Mouse (Mus musculus): ENCODE measurements around the gene Ulk3. TPM values are rescaled to one million over a fixed set of nuclear protein-coding genes. Genes with fewer than 3 reads are reported as not detected.

Gene Ulk3
- polyA plus RNA-seq (2014; fragmentation: Nextera tagmentation; extraction: Ambion mirVana): 26.1 and 28.4 TPM in 2 replicates

GRCm38 (mm10) chr9:57589224-57590126, at the start of gene Ulk3:
TSS of gene Ulk3 (plus strand) at chr9:57589452.
- Histone ChIP-seq H3K4me1 (ENCODE audit: control insufficient read depth, insufficient read depth, low read length) (no peaks in the 10 kb centered on the region; the same call in 1 of the 2 replicates), H3K27ac (ENCODE audit: low read depth, low read length) (peak within 1 kb of the TSS; percentile 81), H3K9ac (replicated peaks; ENCODE audit: low read depth, low read length) (peak within 1 kb of the TSS; percentile 75), H3K36me3 (ENCODE audit: control insufficient read depth, insufficient read depth, low read length) (peaks cover 30% of the 10 kb centered on the region), H3K4me3 (ENCODE audit: low read depth, low read length) (peak within 1 kb of the TSS; percentile 76), H3K9me3 (ENCODE audit: control insufficient read depth, low read length) (no peaks in the 10 kb centered on the region), H3K4me2 (ENCODE audit: low read depth, low read length) (peak within 1 kb of the TSS; percentile 92), H3K27me3 (ENCODE audit: control insufficient read depth, insufficient read depth, low read length) (no peaks in the 10 kb centered on the region)
- ATAC-seq (ENCODE audit: low read depth): peak; percentile 87
- WGBS: under 1% methylated on average over 58 of the region's 58 CpGs

GRCm38 (mm10) chr9:57539550-57539949, 49.7 kb upstream of the Ulk3 start:
- ATAC-seq (ENCODE audit: low read depth): no peak
- Histone ChIP-seq H3K4me1 (ENCODE audit: control insufficient read depth, insufficient read depth, low read length) (peaks cover 12% of the 10 kb centered on the region), H3K27me3 (ENCODE audit: control insufficient read depth, insufficient read depth, low read length) (no peaks in the 10 kb centered on the region), H3K4me2 (ENCODE audit: low read depth, low read length) (no peak overlapping the region), H3K27ac (ENCODE audit: low read depth, low read length) (no peak overlapping the region), H3K4me3 (ENCODE audit: low read depth, low read length) (no peak overlapping the region), H3K36me3 (ENCODE audit: control insufficient read depth, insufficient read depth, low read length) (peaks cover 36% of the 10 kb centered on the region), H3K9ac (replicated peaks; ENCODE audit: low read depth, low read length) (no peak overlapping the region), H3K9me3 (ENCODE audit: control insufficient read depth, low read length) (no peaks in the 10 kb centered on the region)
- 95% methylated on average over 2 of the region's 2 CpGs for WGBS

GRCm38 (mm10) chr9:57541312-57541711, 47.9 kb upstream of the Ulk3 start:
- H3K4me2 ChIP-seq (ENCODE audit: low read depth, low read length): no peak overlapping the region
- no peak for ATAC-seq (ENCODE audit: low read depth)
- H3K9ac ChIP-seq (replicated peaks; ENCODE audit: low read depth, low read length): no peak overlapping the region
- no peaks in the 10 kb centered on the region for H3K9me3 ChIP-seq (ENCODE audit: control insufficient read depth, low read length)
- no peak overlapping the region for H3K4me3 ChIP-seq (ENCODE audit: low read depth, low read length)
- WGBS: 24% methylated on average over 1 of the region's 1 CpGs
- no peaks in the 10 kb centered on the region for H3K27me3 ChIP-seq (ENCODE audit: control insufficient read depth, insufficient read depth, low read length)
- peaks cover 50% of the 10 kb centered on the region for H3K36me3 ChIP-seq (ENCODE audit: control insufficient read depth, insufficient read depth, low read length)
- H3K4me1 ChIP-seq (ENCODE audit: control insufficient read depth, insufficient read depth, low read length): peaks cover 12% of the 10 kb centered on the region
- H3K27ac ChIP-seq (ENCODE audit: low read depth, low read length): no peak overlapping the region

GRCm38 (mm10) chr9:57543951-57544350, 45.3 kb upstream of the Ulk3 start:
- Histone ChIP-seq H3K4me3 (ENCODE audit: low read depth, low read length) (no peak overlapping the region), H3K4me2 (ENCODE audit: low read depth, low read length) (no peak overlapping the region), H3K27ac (ENCODE audit: low read depth, low read length) (no peak overlapping the region), H3K9me3 (ENCODE audit: control insufficient read depth, low read length) (no peaks in the 10 kb centered on the region), H3K27me3 (ENCODE audit: control insufficient read depth, insufficient read depth, low read length) (no peaks in the 10 kb centered on the region), H3K9ac (replicated peaks; ENCODE audit: low read depth, low read length) (no peak overlapping the region), H3K36me3 (ENCODE audit: control insufficient read depth, insufficient read depth, low read length) (peaks cover 65% of the 10 kb centered on the region), H3K4me1 (ENCODE audit: control insufficient read depth, insufficient read depth, low read length) (peaks cover under 1% of the 10 kb centered on the region; the same call in 1 of the 2 replicates)
- ATAC-seq (ENCODE audit: low read depth): no peak
- 90% methylated on average over 3 of the region's 3 CpGs for WGBS

- no peak overlapping the region for H3K4me2 ChIP-seq (ENCODE audit: low read depth, low read length)
- H3K36me3 ChIP-seq (ENCODE audit: control insufficient read depth, insufficient read depth, low read length): peaks cover 62% of the 10 kb centered on the region
- ATAC-seq (ENCODE audit: low read depth): no peak
- H3K27me3 ChIP-seq (ENCODE audit: control insufficient read depth, insufficient read depth, low read length): no peaks in the 10 kb centered on the region
- WGBS: 90% methylated on average over 5 of the region's 5 CpGs
- no peak overlapping the region for H3K4me3 ChIP-seq (ENCODE audit: low read depth, low read length)
- no peaks in the 10 kb centered on the region for H3K9me3 ChIP-seq (ENCODE audit: control insufficient read depth, low read length)
- H3K27ac ChIP-seq (ENCODE audit: low read depth, low read length): no peak overlapping the region
- peaks cover 7% of the 10 kb centered on the region for H3K4me1 ChIP-seq (ENCODE audit: control insufficient read depth, insufficient read depth, low read length)
- H3K9ac ChIP-seq (replicated peaks; ENCODE audit: low read depth, low read length): no peak overlapping the region
Observed at GRCm38 (mm10) chr9:57547287-57547686, 42.0 kb upstream of the Ulk3 start.

GRCm38 (mm10) chr9:57547869-57548268, 41.4 kb upstream of the Ulk3 start:
- no peak overlapping the region for H3K4me3 ChIP-seq (ENCODE audit: low read depth, low read length)

GRCm38 (mm10) chr9:57549186-57549585, 40.1 kb upstream of the Ulk3 start:
- peaks cover 7% of the 10 kb centered on the region for H3K4me1 ChIP-seq (ENCODE audit: control insufficient read depth, insufficient read depth, low read length)
- ATAC-seq (ENCODE audit: low read depth): no peak
- peak overlapping the region; percentile 11; the same call in 1 of the 2 replicates for H3K9ac ChIP-seq (replicated peaks; ENCODE audit: low read depth, low read length)
- no peak overlapping the region for H3K27ac ChIP-seq (ENCODE audit: low read depth, low read length)
- 79% methylated on average over 4 of the region's 4 CpGs for WGBS
- no peaks in the 10 kb centered on the region for H3K9me3 ChIP-seq (ENCODE audit: control insufficient read depth, low read length)
- peaks cover 47% of the 10 kb centered on the region for H3K36me3 ChIP-seq (ENCODE audit: control insufficient read depth, insufficient read depth, low read length)
- H3K4me2 ChIP-seq (ENCODE audit: low read depth, low read length): no peak overlapping the region
- H3K27me3 ChIP-seq (ENCODE audit: control insufficient read depth, insufficient read depth, low read length): no peaks in the 10 kb centered on the region
- no peak overlapping the region for H3K4me3 ChIP-seq (ENCODE audit: low read depth, low read length)

More at GRCm38 (mm10) chr9:57547869-57548268, 41.4 kb upstream of the Ulk3 start:
- 94% methylated on average over 11 of the region's 11 CpGs for WGBS
- no peak overlapping the region for H3K9ac ChIP-seq (replicated peaks; ENCODE audit: low read depth, low read length)
- peaks cover 7% of the 10 kb centered on the region for H3K4me1 ChIP-seq (ENCODE audit: control insufficient read depth, insufficient read depth, low read length)
- H3K27ac ChIP-seq (ENCODE audit: low read depth, low read length): no peak overlapping the region
- no peaks in the 10 kb centered on the region for H3K27me3 ChIP-seq (ENCODE audit: control insufficient read depth, insufficient read depth, low read length)
- no peaks in the 10 kb centered on the region for H3K9me3 ChIP-seq (ENCODE audit: control insufficient read depth, low read length)
- H3K4me2 ChIP-seq (ENCODE audit: low read depth, low read length): no peak overlapping the region
- ATAC-seq (ENCODE audit: low read depth): no peak
- H3K36me3 ChIP-seq (ENCODE audit: control insufficient read depth, insufficient read depth, low read length): peaks cover 56% of the 10 kb centered on the region

- WGBS: 89% methylated on average over 11 of the region's 11 CpGs
- Histone ChIP-seq H3K27ac (ENCODE audit: low read depth, low read length) (no peak overlapping the region), H3K4me3 (ENCODE audit: low read depth, low read length) (no peak overlapping the region), H3K4me1 (ENCODE audit: control insufficient read depth, insufficient read depth, low read length) (peaks cover 7% of the 10 kb centered on the region), H3K9me3 (ENCODE audit: control insufficient read depth, low read length) (no peaks in the 10 kb centered on the region), H3K36me3 (ENCODE audit: control insufficient read depth, insufficient read depth, low read length) (peaks cover 36% of the 10 kb centered on the region), H3K27me3 (ENCODE audit: control insufficient read depth, insufficient read depth, low read length) (no peaks in the 10 kb centered on the region), H3K9ac (replicated peaks; ENCODE audit: low read depth, low read length) (no peak overlapping the region), H3K4me2 (ENCODE audit: low read depth, low read length) (no peak overlapping the region)
- no peak for ATAC-seq (ENCODE audit: low read depth)
Observed at GRCm38 (mm10) chr9:57550126-57550862, 39.0 kb upstream of the Ulk3 start.

All from neural tube, embryonic 14.5 days (tissue).